Comparison of ENCODE assay signal across 22 mouse cellular contexts in genomic region chr16:93824799-93825198, GRCm38 (mm10). TPM values are rescaled to one million over a fixed set of nuclear protein-coding genes. Genes with fewer than 3 reads are reported as not detected.
DNase-seq lines count a peak whose midpoint lies in the region; TF ChIP-seq lines count a peak whose summit lies in the region.
"Had no signal": no experiment of that assay in that cellular context is flagged by ENCODE, and none has a peak within 500 bp of the region (broad histone marks: within the 10 kb centered on the region; RNA-seq: fewer than 3 reads in every experiment).

No protein-coding gene starts in this region.

- H3K36me3 ChIP-seq in MEL (ENCODE audit: control insufficient read depth in 1 of 2, insufficient read depth in 2 of 2, low read length in 2 of 2), result peaks cover 0 to 8% of the 10 kb centered on the region in 2 experiments; a peak in 2 of 4 replicates
- H3K36me3 ChIP-seq: forebrain, embryonic 10.5 days; heart, embryonic 15.5 days; limb, embryonic 15.5 days had no signal

- no peak for TF ChIP-seq POLR2A in lung, adult 2 months (IDR thresholded peaks at IDR 0.05; ENCODE audit: borderline replicate concordance, extremely low read depth, low read depth, low read length)
- no peak for TF ChIP-seq POLR2A in MEL (IDR thresholded peaks at IDR 0.05; ENCODE audit: control insufficient read depth in 1 of 2, insufficient read depth in 1 of 2, low read depth in 1 of 2, low read length in 2 of 2, poor library complexity in 1 of 2)

- no peak overlapping the region for H3K27ac ChIP-seq in gastrocnemius, adult 2 months
- no peak overlapping the region for H3K27ac ChIP-seq in MEL (ENCODE audit: control insufficient read depth, low read depth, low read length)
- H3K27ac ChIP-seq: forebrain, embryonic 10.5 days; heart, embryonic 15.5 days; hindbrain, postnatal 0 days; limb, embryonic 15.5 days had no signal

- TF ChIP-seq RAD21 in MEL (IDR thresholded peaks at IDR 0.05; ENCODE audit: low read depth, low read length), result no peak; the same call in 1 of the 2 replicates

- no peak overlapping the region for H3K9ac ChIP-seq in MEL (ENCODE audit: control insufficient read depth, low read depth, low read length, poor library complexity, severe bottlenecking)
- H3K9ac ChIP-seq: heart, embryonic 15.5 days; limb, embryonic 15.5 days had no signal

- H3K4me1 ChIP-seq in lung, adult 2 months (ENCODE audit: control insufficient read depth, insufficient read depth, low read length), result no peaks in the 10 kb centered on the region
- peaks cover 5 to 7% of the 10 kb centered on the region in 2 experiments; a peak in 3 of 4 replicates for H3K4me1 ChIP-seq in MEL (ENCODE audit: control insufficient read depth in 1 of 2, insufficient read depth in 2 of 2, low read length in 2 of 2)
- H3K4me1 ChIP-seq: forebrain, embryonic 10.5 days; heart, embryonic 15.5 days; limb, embryonic 15.5 days had no signal

- TF ChIP-seq CTCF in gastrocnemius, adult 2 months (IDR thresholded peaks at IDR 0.05), result peak; percentile 19; the same call in 1 of the 2 replicates
- TF ChIP-seq CTCF in lung, adult 2 months (IDR thresholded peaks at IDR 0.05; ENCODE audit: insufficient read depth, low read length), result peak; percentile 24; the same call in 1 of the 2 replicates
- peak; percentile 31 to 59 (median 37); a peak in 5 of 6 replicates for TF ChIP-seq CTCF in MEL (IDR thresholded peaks at IDR 0.05 in 2 of 3, conservative IDR thresholded peaks at IDR 0.05 in 1 of 3; ENCODE audit: control insufficient read depth in 1 of 3, insufficient read depth in 1 of 3, low read depth in 2 of 3, low read length in 3 of 3, poor library complexity in 1 of 3, severe bottlenecking in 1 of 3)

- DNase-seq in gastrocnemius, adult 2 months, result no peak
- DNase-seq in gastrocnemius, postnatal 14 days, result no peak
- no peak for DNase-seq in lung, adult 2 months
- DNase-seq in lung, postnatal 10 days, result no peak
- DNase-seq in MEL (ENCODE audit: low read depth, low spot score), result no peak
- DNase-seq in naive thymus-derived CD4-positive, alpha-beta T cell, adult 2 months (ENCODE audit: low read depth), result peak; percentile 40
- DNase-seq in MN1 (ENCODE audit: low spot score), result no peak
- no peak for DNase-seq in natural killer cell, adult 2 months (ENCODE audit: low spot score in 2 of 2)
- DNase-seq: adrenal gland, postnatal 10 days; cerebellum, adult 18-20 months; gastrocnemius, postnatal 10 days; heart, adult 18-20 months; heart, postnatal 4 days; kidney, adult 2 months; kidney, postnatal 10 days; lung, postnatal 14 days; retina, postnatal 1 day; thymus, postnatal 14 days had no signal

- H3K27me3 ChIP-seq in MEL (ENCODE audit: control insufficient read depth in 1 of 2, insufficient read depth in 2 of 2, low read length in 2 of 2), result no peaks in the 10 kb centered on the region
- H3K27me3 ChIP-seq: heart, embryonic 15.5 days; limb, embryonic 15.5 days had no signal

- H3K9me3 ChIP-seq in MEL (replicated peaks; ENCODE audit: insufficient read depth, low read length), result no peaks in the 10 kb centered on the region

- no peaks in the 10 kb centered on the region for H3K79me2 ChIP-seq in MEL (ENCODE audit: control insufficient read depth, insufficient read depth, low read length, poor library complexity)

- 78% methylated on average over 4 of the region's 4 CpGs for WGBS in lung, adult 2 months

- intact Hi-C loops in gastrocnemius, adult 2 months (cut with DNase I), result no loop called here
- intact Hi-C loops in gastrocnemius, postnatal 14 days (cut with DNase I; ENCODE audit: low total_unique reads), result no loop called here

- no peak for TF ChIP-seq EP300 in MEL (IDR thresholded peaks at IDR 0.05; ENCODE audit: low read depth in 1 of 2, low read length in 2 of 2)

- no peak overlapping the region for H3K4me3 ChIP-seq in gastrocnemius, adult 2 months
- no peak overlapping the region for H3K4me3 ChIP-seq in lung, adult 2 months (replicated peaks; ENCODE audit: extremely low read depth, low read depth, low read length)
- no peak overlapping the region for H3K4me3 ChIP-seq in MEL (ENCODE audit: control insufficient read depth in 1 of 2, insufficient read depth in 1 of 2, low read depth in 2 of 2, low read length in 2 of 2)
- H3K4me3 ChIP-seq: forebrain, embryonic 10.5 days; heart, embryonic 15.5 days; limb, embryonic 15.5 days had no signal

TF ChIP-seq in MEL, 35 proteins besides CTCF, POLR2A, EP300 and RAD21:
- TF ChIP-seq JUND (IDR thresholded peaks at IDR 0.05; ENCODE audit: low read depth, low read length) (no peak), POLR2AphosphoS2 (IDR thresholded peaks at IDR 0.05; ENCODE audit: low read length) (no peak), USF1 (IDR thresholded peaks at IDR 0.05; ENCODE audit: low read depth, low read length) (no peak), MYC (IDR thresholded peaks at IDR 0.05; ENCODE audit: low read depth, low read length) (no peak), TAL1 (IDR thresholded peaks at IDR 0.05; ENCODE audit: low read length) (no peak), ELF1 (IDR thresholded peaks at IDR 0.05; ENCODE audit: low read depth, low read length) (no peak), NELFE (IDR thresholded peaks at IDR 0.05; ENCODE audit: low read depth, low read length) (no peak), KAT2A (conservative IDR thresholded peaks at IDR 0.05; ENCODE audit: low read depth, low read length) (no peak)

RNA-seq across cellular contexts. Expression of gene Morc3, which starts 7.1 kb away (rescaled TPM):
- 10 to 100 TPM; 10.2 to 14.1 TPM for total RNA-seq in gastrocnemius, adult 2 months (2021)
- 10 to 100 TPM; 10.5 to 16.8 TPM for total RNA-seq in gastrocnemius, postnatal 14 days (2021)
- polyA plus RNA-seq in lung, adult 2 months (2012; rRNA removed), result 6.1 and 10.7 TPM in 2 replicates
- total RNA-seq in MEL (2012; rRNA removed), result 35.1 and 39.1 TPM in 2 replicates
- 100 to 1,000 TPM in 1 of 2 experiments, 10 to 100 TPM in 1; 23.3 to 276 TPM for polyA plus RNA-seq in MEL (2012; ENCODE audit: insufficient read depth in 1 of 2, insufficient read length in 2 of 2, low read depth in 1 of 2, low replicate concordance in 2 of 2, missing spikeins in 1 of 2)

RNA-seq across cellular contexts. Expression of gene Chaf1b, which starts 58.9 kb away (rescaled TPM):
- under 1 TPM; 0.20 to 0.25 TPM for total RNA-seq in gastrocnemius, adult 2 months (2021)
- total RNA-seq in gastrocnemius, postnatal 14 days (2021), result 1 to 10 TPM; 1.4 to 2.3 TPM
- polyA plus RNA-seq in lung, adult 2 months (2012; rRNA removed), result 1.8 and 3.2 TPM in 2 replicates
- total RNA-seq in MEL (2012; rRNA removed), result 40.9 and 48.2 TPM in 2 replicates
- 10 to 100 TPM in 1 of 2 experiments, not detected in 1; 53.9 TPM for polyA plus RNA-seq in MEL (2012; ENCODE audit: insufficient read depth in 1 of 2, insufficient read length in 2 of 2, low read depth in 1 of 2, low replicate concordance in 2 of 2, missing spikeins in 1 of 2)

Comparison
In these comparisons a context has a peak if more than half of its experiments do, and no peak if none do; other contexts are left out.
1. RNA of gene Chaf1b, which starts 58.9 kb away (total RNA-seq): 40.9 to 48.2 TPM in MEL; 1.4 to 2.3 TPM in gastrocnemius, postnatal 14 days and 0.20 to 0.25 TPM in gastrocnemius, adult 2 months; every median in the first group is over 10 times any median in the second.
2. Peak in every context shown above with its lines, with median percentiles within 50 percentile points of each other: CTCF ChIP-seq.